Mouse (Mus musculus): ENCODE measurements around the gene Gng8. TPM values are rescaled to one million over a fixed set of nuclear protein-coding genes. Genes with fewer than 3 reads are reported as not detected.

Gene Gng8
- polyA plus RNA-seq, 1 experiment from 2014 or later, result 3.3 TPM

- DNase-seq (ENCODE audit: low spot score) (peak; percentile 46), ATAC-seq (replicated peaks; ENCODE audit: low FRiP score) (no peak)
- no peak overlapping the region for H3K9ac ChIP-seq (ENCODE audit: low read depth, low read length)
- WGBS, result 29% methylated on average over 9 of the region's 9 CpGs
- no peaks in the 10 kb centered on the region for H3K9me3 ChIP-seq (ENCODE audit: control insufficient read depth, low read length)
- 0 out of 2 replicates have a peak overlapping the region, but pooled peaks have one; percentile 8 for H3K27ac ChIP-seq (ENCODE audit: low read depth, low read length)
- no peak overlapping the region for H3K4me3 ChIP-seq (ENCODE audit: low read depth, low read length)
- H3K4me2 ChIP-seq, result peak overlapping the region; percentile 25
- H3K27me3 ChIP-seq (replicated peaks; ENCODE audit: control insufficient read depth, insufficient read depth, low read length), result peaks cover 30% of the 10 kb centered on the region
- H3K4me1 ChIP-seq (replicated peaks; ENCODE audit: control insufficient read depth, insufficient read depth, low read length), result peaks cover 21% of the 10 kb centered on the region
- H3K36me3 ChIP-seq (ENCODE audit: control insufficient read depth, insufficient read depth, low read length), result peaks cover 12% of the 10 kb centered on the region; the same call in 1 of the 2 replicates
Observed at GRCm38 (mm10) chr7:16879796-16880547, 11.6 kb upstream of the Gng8 start.

- H3K27me3 ChIP-seq (replicated peaks; ENCODE audit: control insufficient read depth, insufficient read depth, low read length), result peaks cover 35% of the 10 kb centered on the region
- no peak for ATAC-seq (replicated peaks; ENCODE audit: low FRiP score)
- H3K36me3 ChIP-seq (ENCODE audit: control insufficient read depth, insufficient read depth, low read length), result peaks cover 18% of the 10 kb centered on the region
- no peak overlapping the region for H3K9ac ChIP-seq (ENCODE audit: low read depth, low read length)
- WGBS, result 21% methylated on average over 5 of the region's 5 CpGs
- peaks cover 18% of the 10 kb centered on the region for H3K4me1 ChIP-seq (replicated peaks; ENCODE audit: control insufficient read depth, insufficient read depth, low read length)
- peak overlapping the region; percentile 25 for H3K4me2 ChIP-seq
- H3K9me3 ChIP-seq (ENCODE audit: control insufficient read depth, low read length), result peaks cover 3% of the 10 kb centered on the region
- no peak overlapping the region for H3K4me3 ChIP-seq (ENCODE audit: low read depth, low read length)
- no peak for DNase-seq (ENCODE audit: low spot score)
- H3K27ac ChIP-seq (ENCODE audit: low read depth, low read length), result 0 out of 2 replicates have a peak overlapping the region, but pooled peaks have one; percentile 8
Observed at GRCm38 (mm10) chr7:16880615-16881014, 11.0 kb upstream of the Gng8 start.

- DNase-seq (ENCODE audit: low spot score), result no peak
- peaks cover 7% of the 10 kb centered on the region for H3K4me1 ChIP-seq (replicated peaks; ENCODE audit: control insufficient read depth, insufficient read depth, low read length)
- H3K4me2 ChIP-seq, result no peak overlapping the region
- no peak overlapping the region for H3K9ac ChIP-seq (ENCODE audit: low read depth, low read length)
- 80% methylated on average over 6 of the region's 6 CpGs for WGBS
- H3K36me3 ChIP-seq (ENCODE audit: control insufficient read depth, insufficient read depth, low read length), result peaks cover 27% of the 10 kb centered on the region
- no peak overlapping the region for H3K4me3 ChIP-seq (ENCODE audit: low read depth, low read length)
- H3K27ac ChIP-seq (ENCODE audit: low read depth, low read length), result no peak overlapping the region
- H3K27me3 ChIP-seq (replicated peaks; ENCODE audit: control insufficient read depth, insufficient read depth, low read length), result peaks cover 45% of the 10 kb centered on the region
- ATAC-seq (replicated peaks; ENCODE audit: low FRiP score), result no peak
- H3K9me3 ChIP-seq (ENCODE audit: control insufficient read depth, low read length), result peaks cover 8% of the 10 kb centered on the region
Observed at GRCm38 (mm10) chr7:16883162-16883561, 8.4 kb upstream of the Gng8 start.

- Histone ChIP-seq H3K9me3 (ENCODE audit: control insufficient read depth, low read length) (peaks cover 8% of the 10 kb centered on the region), H3K27me3 (replicated peaks; ENCODE audit: control insufficient read depth, insufficient read depth, low read length) (peaks cover 55% of the 10 kb centered on the region), H3K9ac (ENCODE audit: low read depth, low read length) (no peak overlapping the region), H3K4me2 (no peak overlapping the region), H3K4me1 (replicated peaks; ENCODE audit: control insufficient read depth, insufficient read depth, low read length) (peaks cover 7% of the 10 kb centered on the region), H3K36me3 (ENCODE audit: control insufficient read depth, insufficient read depth, low read length) (peaks cover 25% of the 10 kb centered on the region), H3K4me3 (ENCODE audit: low read depth, low read length) (no peak overlapping the region), H3K27ac (ENCODE audit: low read depth, low read length) (no peak overlapping the region)
- ATAC-seq (replicated peaks; ENCODE audit: low FRiP score) (no peak), DNase-seq (ENCODE audit: low spot score) (no peak)
- 45% methylated on average over 4 of the region's 4 CpGs for WGBS
Observed at GRCm38 (mm10) chr7:16884334-16884733, 7.3 kb upstream of the Gng8 start.

GRCm38 (mm10) chr7:16885271-16885776 lies 6.3 kb upstream of the Gng8 start:
- H3K4me2 ChIP-seq, result peak overlapping the region; percentile 53
- peaks cover 62% of the 10 kb centered on the region for H3K27me3 ChIP-seq (replicated peaks; ENCODE audit: control insufficient read depth, insufficient read depth, low read length)
- no peak overlapping the region for H3K27ac ChIP-seq (ENCODE audit: low read depth, low read length)
- DNase-seq (ENCODE audit: low spot score) (no peak), ATAC-seq (replicated peaks; ENCODE audit: low FRiP score) (peak; percentile 29)
- H3K9me3 ChIP-seq (ENCODE audit: control insufficient read depth, low read length), result peaks cover 8% of the 10 kb centered on the region
- H3K9ac ChIP-seq (ENCODE audit: low read depth, low read length), result no peak overlapping the region
- peak overlapping the region; percentile 41 for H3K4me3 ChIP-seq (ENCODE audit: low read depth, low read length)
- H3K36me3 ChIP-seq (ENCODE audit: control insufficient read depth, insufficient read depth, low read length), result peaks cover 25% of the 10 kb centered on the region
- H3K4me1 ChIP-seq (replicated peaks; ENCODE audit: control insufficient read depth, insufficient read depth, low read length), result peaks cover 4% of the 10 kb centered on the region
- 17% methylated on average over 89 of the region's 95 CpGs for WGBS

GRCm38 (mm10) chr7:16885905-16886304 lies 5.7 kb upstream of the Gng8 start:
- Histone ChIP-seq H3K36me3 (ENCODE audit: control insufficient read depth, insufficient read depth, low read length) (peaks cover 25% of the 10 kb centered on the region), H3K27me3 (replicated peaks; ENCODE audit: control insufficient read depth, insufficient read depth, low read length) (peaks cover 65% of the 10 kb centered on the region), H3K4me2 (peak overlapping the region; percentile 53; the same call in 1 of the 2 replicates), H3K4me1 (replicated peaks; ENCODE audit: control insufficient read depth, insufficient read depth, low read length) (no peaks in the 10 kb centered on the region; the same call in 1 of the 2 replicates), H3K27ac (ENCODE audit: low read depth, low read length) (no peak overlapping the region), H3K9ac (ENCODE audit: low read depth, low read length) (no peak overlapping the region), H3K4me3 (ENCODE audit: low read depth, low read length) (peak overlapping the region; percentile 41), H3K9me3 (ENCODE audit: control insufficient read depth, low read length) (peaks cover 8% of the 10 kb centered on the region)
- no peak for DNase-seq (ENCODE audit: low spot score)
- WGBS, result 40% methylated on average over 57 of the region's 59 CpGs
- no peak for ATAC-seq (replicated peaks; ENCODE audit: low FRiP score)

- Histone ChIP-seq H3K27me3 (replicated peaks; ENCODE audit: control insufficient read depth, insufficient read depth, low read length) (peaks cover 74% of the 10 kb centered on the region), H3K9me3 (ENCODE audit: control insufficient read depth, low read length) (peaks cover 6% of the 10 kb centered on the region), H3K36me3 (ENCODE audit: control insufficient read depth, insufficient read depth, low read length) (peaks cover 10% of the 10 kb centered on the region), H3K4me1 (replicated peaks; ENCODE audit: control insufficient read depth, insufficient read depth, low read length) (peaks cover 15% of the 10 kb centered on the region), H3K4me3 (ENCODE audit: low read depth, low read length) (no peak overlapping the region), H3K27ac (ENCODE audit: low read depth, low read length) (peak overlapping the region; percentile 65; the same call in 1 of the 2 replicates), H3K4me2 (peak overlapping the region; percentile 81), H3K9ac (ENCODE audit: low read depth, low read length) (no peak overlapping the region)
- ATAC-seq (replicated peaks; ENCODE audit: low FRiP score) (no peak), DNase-seq (ENCODE audit: low spot score) (no peak)
- WGBS, result 40% methylated on average over 6 of the region's 6 CpGs
Observed at GRCm38 (mm10) chr7:16890536-16890935, 1.1 kb upstream of the Gng8 start.

GRCm38 (mm10) chr7:16890944-16891343 lies 642 bp upstream of the Gng8 start:
- Histone ChIP-seq H3K4me3 (ENCODE audit: low read depth, low read length) (no peak overlapping the region), H3K27me3 (replicated peaks; ENCODE audit: control insufficient read depth, insufficient read depth, low read length) (peaks cover 70% of the 10 kb centered on the region), H3K9ac (ENCODE audit: low read depth, low read length) (no peak overlapping the region), H3K36me3 (ENCODE audit: control insufficient read depth, insufficient read depth, low read length) (peaks cover 6% of the 10 kb centered on the region), H3K27ac (ENCODE audit: low read depth, low read length) (peak overlapping the region; percentile 65; the same call in 1 of the 2 replicates), H3K4me1 (replicated peaks; ENCODE audit: control insufficient read depth, insufficient read depth, low read length) (peaks cover 15% of the 10 kb centered on the region), H3K4me2 (peak overlapping the region; percentile 81), H3K9me3 (ENCODE audit: control insufficient read depth, low read length) (peaks cover 3% of the 10 kb centered on the region; the same call in 1 of the 2 replicates)
- WGBS, result 4% methylated on average over 23 of the region's 23 CpGs
- ATAC-seq (replicated peaks; ENCODE audit: low FRiP score) (no peak), DNase-seq (ENCODE audit: low spot score) (peak; percentile 81)
